Mouse (Mus musculus): ENCODE results near the gene Abat. TPM values are rescaled to one million over a fixed set of nuclear protein-coding genes. Genes with fewer than 3 reads are reported as not detected.
"Not testable (repeated sequence)": the region's sequence is repeated elsewhere in the genome, so short reads cannot be mapped to it uniquely, and the experiment has no call there.

The Abat gene
- polyA plus RNA-seq, 1 experiment from 2014 or later = 41.6 TPM

GRCm38 (mm10) chr16:8535411-8535810, 22.2 kb downstream of the Abat start:
- H3K27ac ChIP-seq (ENCODE audit: low read depth) = no peak overlapping the region
- ATAC-seq (replicated peaks; ENCODE audit: low FRiP score, low TSS enrichment, low read depth) (no peak), DNase-seq (ENCODE audit: low spot score) (no peak)
- H3K9me3 ChIP-seq (ENCODE audit: control insufficient read depth, low read length) = no peaks in the 10 kb centered on the region
- no peak overlapping the region for H3K4me2 ChIP-seq (ENCODE audit: low read length)
- no peak overlapping the region for H3K9ac ChIP-seq (ENCODE audit: low read length)
- peaks cover 5% of the 10 kb centered on the region; the same call in 1 of the 2 replicates for H3K4me1 ChIP-seq (replicated peaks; ENCODE audit: control insufficient read depth, insufficient read depth, low read length)
- H3K4me3 ChIP-seq (ENCODE audit: low read depth, low read length) = no peak overlapping the region
- 92% methylated on average over 6 of the region's 6 CpGs for WGBS
- no peaks in the 10 kb centered on the region for H3K27me3 ChIP-seq (replicated peaks; ENCODE audit: control insufficient read depth, insufficient read depth, low read length)
- H3K36me3 ChIP-seq (ENCODE audit: control insufficient read depth, insufficient read depth, low read length) = peaks cover 3% of the 10 kb centered on the region; the same call in 1 of the 2 replicates

- 0 out of 2 replicates have a peak overlapping the region, but pooled peaks have one; percentile 18 for H3K27ac ChIP-seq (ENCODE audit: low read depth)
Observed at GRCm38 (mm10) chr16:8539150-8539865, 26.1 kb downstream of the Abat start.

GRCm38 (mm10) chr16:8540859-8541314, 27.7 kb downstream of the Abat start:
- Histone ChIP-seq H3K9me3 (ENCODE audit: control insufficient read depth, low read length) (no peaks in the 10 kb centered on the region), H3K9ac (ENCODE audit: low read length) (no peak overlapping the region), H3K27me3 (replicated peaks; ENCODE audit: control insufficient read depth, insufficient read depth, low read length) (no peaks in the 10 kb centered on the region), H3K4me3 (ENCODE audit: low read depth, low read length) (no peak overlapping the region), H3K4me2 (ENCODE audit: low read length) (no peak overlapping the region), H3K36me3 (ENCODE audit: control insufficient read depth, insufficient read depth, low read length) (no peaks in the 10 kb centered on the region; the same call in 1 of the 2 replicates), H3K4me1 (replicated peaks; ENCODE audit: control insufficient read depth, insufficient read depth, low read length) (peaks cover 5% of the 10 kb centered on the region; the same call in 1 of the 2 replicates), H3K27ac (ENCODE audit: low read depth) (no peak overlapping the region; the same call in 1 of the 2 replicates)
- no peak for ATAC-seq (replicated peaks; ENCODE audit: low FRiP score, low TSS enrichment, low read depth)
- 59% methylated on average over 3 of the region's 3 CpGs for WGBS
- DNase-seq (ENCODE audit: low spot score) = no peak

More at GRCm38 (mm10) chr16:8539150-8539865, 26.1 kb downstream of the Abat start:
- WGBS = 38% methylated on average over 9 of the region's 9 CpGs
- Histone ChIP-seq H3K4me2 (ENCODE audit: low read length) (no peak overlapping the region), H3K9me3 (ENCODE audit: control insufficient read depth, low read length) (no peaks in the 10 kb centered on the region), H3K27me3 (replicated peaks; ENCODE audit: control insufficient read depth, insufficient read depth, low read length) (no peaks in the 10 kb centered on the region), H3K4me1 (replicated peaks; ENCODE audit: control insufficient read depth, insufficient read depth, low read length) (peaks cover 5% of the 10 kb centered on the region; the same call in 1 of the 2 replicates), H3K9ac (ENCODE audit: low read length) (no peak overlapping the region), H3K36me3 (ENCODE audit: control insufficient read depth, insufficient read depth, low read length) (no peaks in the 10 kb centered on the region; the same call in 1 of the 2 replicates), H3K4me3 (ENCODE audit: low read depth, low read length) (no peak overlapping the region)
- DNase-seq (ENCODE audit: low spot score) = no peak
- ATAC-seq (replicated peaks; ENCODE audit: low FRiP score, low TSS enrichment, low read depth) = peak; percentile 79

- H3K4me3 ChIP-seq (ENCODE audit: low read depth, low read length) = no peak overlapping the region
- 91% methylated on average over 2 of the region's 2 CpGs for WGBS
- H3K27ac ChIP-seq (ENCODE audit: low read depth) = no peak overlapping the region
- no peak overlapping the region for H3K9ac ChIP-seq (ENCODE audit: low read length)
- H3K9me3 ChIP-seq (ENCODE audit: control insufficient read depth, low read length) = no peaks in the 10 kb centered on the region
- no peak for ATAC-seq (replicated peaks; ENCODE audit: low FRiP score, low TSS enrichment, low read depth)
- no peaks in the 10 kb centered on the region for H3K27me3 ChIP-seq (replicated peaks; ENCODE audit: control insufficient read depth, insufficient read depth, low read length)
- H3K36me3 ChIP-seq (ENCODE audit: control insufficient read depth, insufficient read depth, low read length) = no peaks in the 10 kb centered on the region
- H3K4me2 ChIP-seq (ENCODE audit: low read length) = no peak overlapping the region
- no peak for DNase-seq (ENCODE audit: low spot score)
- no peaks in the 10 kb centered on the region for H3K4me1 ChIP-seq (replicated peaks; ENCODE audit: control insufficient read depth, insufficient read depth, low read length)
Observed at GRCm38 (mm10) chr16:8547836-8548235, 34.6 kb downstream of the Abat start.

GRCm38 (mm10) chr16:8549506-8549905, 36.3 kb downstream of the Abat start:
- Histone ChIP-seq H3K4me3 (ENCODE audit: low read depth, low read length) (no peak overlapping the region), H3K27ac (ENCODE audit: low read depth) (no peak overlapping the region), H3K9me3 (ENCODE audit: control insufficient read depth, low read length) (no peaks in the 10 kb centered on the region), H3K4me1 (replicated peaks; ENCODE audit: control insufficient read depth, insufficient read depth, low read length) (no peaks in the 10 kb centered on the region), H3K9ac (ENCODE audit: low read length) (no peak overlapping the region), H3K27me3 (replicated peaks; ENCODE audit: control insufficient read depth, insufficient read depth, low read length) (no peaks in the 10 kb centered on the region), H3K36me3 (ENCODE audit: control insufficient read depth, insufficient read depth, low read length) (no peaks in the 10 kb centered on the region), H3K4me2 (ENCODE audit: low read length) (no peak overlapping the region)
- ATAC-seq (replicated peaks; ENCODE audit: low FRiP score, low TSS enrichment, low read depth) (no peak), DNase-seq (ENCODE audit: low spot score) (no peak)
- WGBS = 70% methylated on average over 9 of the region's 9 CpGs

- Histone ChIP-seq H3K9ac (ENCODE audit: low read length) (no peak overlapping the region), H3K9me3 (ENCODE audit: control insufficient read depth, low read length) (no peaks in the 10 kb centered on the region), H3K36me3 (ENCODE audit: control insufficient read depth, insufficient read depth, low read length) (no peaks in the 10 kb centered on the region), H3K27ac (ENCODE audit: low read depth) (no peak overlapping the region), H3K4me1 (replicated peaks; ENCODE audit: control insufficient read depth, insufficient read depth, low read length) (no peaks in the 10 kb centered on the region), H3K4me2 (ENCODE audit: low read length) (no peak overlapping the region), H3K4me3 (ENCODE audit: low read depth, low read length) (no peak overlapping the region), H3K27me3 (replicated peaks; ENCODE audit: control insufficient read depth, insufficient read depth, low read length) (no peaks in the 10 kb centered on the region)
- WGBS = 87% methylated on average over 3 of the region's 3 CpGs
- no peak for ATAC-seq (replicated peaks; ENCODE audit: low FRiP score, low TSS enrichment, low read depth)
- DNase-seq (ENCODE audit: low spot score) = no peak
Observed at GRCm38 (mm10) chr16:8554351-8554750, 41.1 kb downstream of the Abat start.

GRCm38 (mm10) chr16:8554751-8555150, 41.5 kb downstream of the Abat start:
- not testable (repeated sequence) for DNase-seq (ENCODE audit: low spot score); H3K27ac ChIP-seq (ENCODE audit: low read depth); H3K27me3 ChIP-seq (replicated peaks; ENCODE audit: control insufficient read depth, insufficient read depth, low read length); H3K9me3 ChIP-seq (ENCODE audit: control insufficient read depth, low read length); H3K4me1 ChIP-seq (replicated peaks; ENCODE audit: control insufficient read depth, insufficient read depth, low read length); H3K4me3 ChIP-seq (ENCODE audit: low read depth, low read length); H3K4me2 ChIP-seq (ENCODE audit: low read length); ATAC-seq (replicated peaks; ENCODE audit: low FRiP score, low TSS enrichment, low read depth); H3K9ac ChIP-seq (ENCODE audit: low read length); H3K36me3 ChIP-seq (ENCODE audit: control insufficient read depth, insufficient read depth, low read length)
- WGBS = 96% methylated on average over 2 of the region's 2 CpGs

- not testable (repeated sequence) for H3K4me2 ChIP-seq (ENCODE audit: low read length); H3K4me3 ChIP-seq (ENCODE audit: low read depth, low read length); H3K27me3 ChIP-seq (replicated peaks; ENCODE audit: control insufficient read depth, insufficient read depth, low read length); DNase-seq (ENCODE audit: low spot score); H3K4me1 ChIP-seq (replicated peaks; ENCODE audit: control insufficient read depth, insufficient read depth, low read length); H3K9ac ChIP-seq (ENCODE audit: low read length); H3K36me3 ChIP-seq (ENCODE audit: control insufficient read depth, insufficient read depth, low read length); ATAC-seq (replicated peaks; ENCODE audit: low FRiP score, low TSS enrichment, low read depth); H3K9me3 ChIP-seq (ENCODE audit: control insufficient read depth, low read length); H3K27ac ChIP-seq (ENCODE audit: low read depth)
- WGBS = 78% methylated on average over 3 of the region's 3 CpGs
Observed at GRCm38 (mm10) chr16:8555371-8555770, 42.1 kb downstream of the Abat start.

GRCm38 (mm10) chr16:8560079-8560478, 46.9 kb downstream of the Abat start:
- no peaks in the 10 kb centered on the region for H3K27me3 ChIP-seq (replicated peaks; ENCODE audit: control insufficient read depth, insufficient read depth, low read length)

More at GRCm38 (mm10) chr16:8560079-8560478, 46.9 kb downstream of the Abat start:
- Histone ChIP-seq H3K4me3 (ENCODE audit: low read depth, low read length) (no peak overlapping the region), H3K36me3 (ENCODE audit: control insufficient read depth, insufficient read depth, low read length) (no peaks in the 10 kb centered on the region), H3K9me3 (ENCODE audit: control insufficient read depth, low read length) (peaks cover 4% of the 10 kb centered on the region), H3K9ac (ENCODE audit: low read length) (no peak overlapping the region), H3K27ac (ENCODE audit: low read depth) (no peak overlapping the region), H3K4me2 (ENCODE audit: low read length) (no peak overlapping the region), H3K4me1 (replicated peaks; ENCODE audit: control insufficient read depth, insufficient read depth, low read length) (no peaks in the 10 kb centered on the region)
- 92% methylated on average over 17 of the region's 17 CpGs for WGBS
- ATAC-seq (replicated peaks; ENCODE audit: low FRiP score, low TSS enrichment, low read depth) (no peak), DNase-seq (ENCODE audit: low spot score) (no peak)

All from intestine, embryonic 14.5 days (tissue).